Comparison of ENCODE assay signal across 6 mouse cellular contexts in the genomic region with DNA sequence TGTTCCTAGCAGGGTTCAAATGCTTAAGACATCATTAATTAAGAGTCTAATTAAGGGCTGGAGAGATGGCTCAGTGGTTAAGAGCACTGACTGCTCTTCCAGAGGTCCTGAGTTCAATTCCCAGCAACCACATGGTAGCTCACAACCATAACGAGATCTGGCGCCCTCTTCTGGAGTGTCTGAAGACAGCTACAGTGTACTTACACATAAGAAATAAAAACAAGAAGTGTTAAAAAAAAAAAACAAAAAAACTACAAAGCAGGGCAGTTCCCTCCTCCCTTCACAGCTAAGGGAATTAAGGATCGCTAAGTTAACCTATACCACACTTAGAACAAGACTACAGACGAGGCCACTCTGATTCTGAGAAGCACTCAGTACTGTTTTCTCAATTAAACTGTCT.
DNase-seq lines count a peak whose midpoint lies in the region; ATAC-seq and TF ChIP-seq lines count a peak whose summit lies in the region.
"Not testable (repeated sequence)": the region's sequence is repeated elsewhere in the genome, so short reads cannot be mapped to it uniquely, and the experiment has no call there.

No protein-coding gene starts in this region.

- ATAC-seq in heart, postnatal 0 days (ENCODE audit: insufficient read depth, low read depth); lung, postnatal 0 days: not testable (repeated sequence)

- 68% methylated on average over 4 of the region's 4 CpGs for WGBS in heart, postnatal 0 days
- WGBS in lung, postnatal 0 days: 73% methylated on average over 4 of the region's 4 CpGs

- H3K4me1 ChIP-seq in MEL (ENCODE audit: control insufficient read depth in 1 of 2, insufficient read depth in 2 of 2, low read length in 2 of 2); heart, postnatal 0 days (ENCODE audit: control insufficient read depth, insufficient read depth): not testable (repeated sequence)
- peaks cover 14% of the 10 kb centered on the region for H3K4me1 ChIP-seq in bone marrow macrophage, adult 2 months (ENCODE audit: control insufficient read depth, insufficient read depth, low read length)
- peaks cover 11% of the 10 kb centered on the region; the same call in 1 of the 2 replicates for H3K4me1 ChIP-seq in lung, postnatal 0 days (ENCODE audit: insufficient read depth, low read depth, low read length)

- TF ChIP-seq RAD21 in MEL (IDR thresholded peaks at IDR 0.05; ENCODE audit: low read depth, low read length): not testable (repeated sequence)

- H3K4me3 ChIP-seq in MEL (ENCODE audit: control insufficient read depth in 1 of 2, insufficient read depth in 1 of 2, low read depth in 2 of 2, low read length in 2 of 2); bone marrow macrophage, adult 2 months (ENCODE audit: insufficient read depth, low read length); heart, postnatal 0 days (ENCODE audit: low read depth, low read length); left cerebral cortex, adult 2 months; lung, postnatal 0 days (ENCODE audit: low read depth, low read length): not testable (repeated sequence)

- H3K4me2 ChIP-seq in heart, postnatal 0 days (ENCODE audit: low read depth, low read length); lung, postnatal 0 days (replicated peaks; ENCODE audit: low read depth, low read length): not testable (repeated sequence)

- not testable (repeated sequence) for H3K9ac ChIP-seq in MEL (ENCODE audit: control insufficient read depth, low read depth, low read length, poor library complexity, severe bottlenecking); heart, postnatal 0 days (replicated peaks; ENCODE audit: low read depth, low read length); lung, postnatal 0 days (replicated peaks; ENCODE audit: low read depth)

- intact Hi-C loops in left cerebral cortex, adult 2 months (cut with DNase I): not testable (repeated sequence)

- TF ChIP-seq POLR2A in MEL (IDR thresholded peaks at IDR 0.05; ENCODE audit: control insufficient read depth in 1 of 2, insufficient read depth in 1 of 2, low read depth in 1 of 2, low read length in 2 of 2, poor library complexity in 1 of 2); bone marrow macrophage, adult 2 months (IDR thresholded peaks at IDR 0.05; ENCODE audit: borderline replicate concordance, low read depth, low read length): not testable (repeated sequence)

- peak; percentile 51 for DNase-seq in MEL (ENCODE audit: low read depth, low spot score)
- not testable (repeated sequence) for DNase-seq in heart, postnatal 0 days (ENCODE audit: low spot score); left cerebral cortex, adult 2 months (ENCODE audit: extremely low spot score in 1 of 2, low spot score in 2 of 2); lung, postnatal 0 days (ENCODE audit: low spot score)
- DNase-seq in splenic B cell, adult 2 months (ENCODE audit: low read depth, low spot score): peak; percentile 24

- H3K27me3 ChIP-seq in MEL (ENCODE audit: control insufficient read depth in 1 of 2, insufficient read depth in 2 of 2, low read length in 2 of 2); heart, postnatal 0 days (ENCODE audit: control insufficient read depth, insufficient read depth, low read length); lung, postnatal 0 days (replicated peaks; ENCODE audit: insufficient read depth, low read length); splenic B cell, adult 2 months (ENCODE audit: control insufficient read depth, insufficient read depth, low read length, poor library complexity, severe bottlenecking): not testable (repeated sequence)

- H3K79me2 ChIP-seq in MEL (ENCODE audit: control insufficient read depth, insufficient read depth, low read length, poor library complexity): not testable (repeated sequence)

- H3K9me3 ChIP-seq in MEL (replicated peaks; ENCODE audit: insufficient read depth, low read length); heart, postnatal 0 days (replicated peaks; ENCODE audit: control insufficient read depth, low read length); lung, postnatal 0 days (ENCODE audit: low read length): not testable (repeated sequence)

- peak in 2 of 3 experiments; percentile 28 to 43; a peak in 3 of 6 replicates for TF ChIP-seq CTCF in MEL (IDR thresholded peaks at IDR 0.05 in 2 of 3, conservative IDR thresholded peaks at IDR 0.05 in 1 of 3; ENCODE audit: control insufficient read depth in 1 of 3, insufficient read depth in 1 of 3, low read depth in 2 of 3, low read length in 3 of 3, poor library complexity in 1 of 3, severe bottlenecking in 1 of 3)
- peak; percentile 29; the same call in 1 of the 2 replicates for TF ChIP-seq CTCF in bone marrow macrophage, adult 2 months (IDR thresholded peaks at IDR 0.05; ENCODE audit: low read depth, low read length)
- TF ChIP-seq CTCF in heart, postnatal 0 days (IDR thresholded peaks at IDR 0.05; ENCODE audit: low read depth): peak; percentile 21
- peak; percentile 25 for TF ChIP-seq CTCF in left cerebral cortex, adult 2 months (IDR thresholded peaks at IDR 0.05)
- TF ChIP-seq CTCF in lung, postnatal 0 days (IDR thresholded peaks at IDR 0.05): peak; percentile 53

- TF ChIP-seq EP300 in MEL (IDR thresholded peaks at IDR 0.05; ENCODE audit: low read depth in 1 of 2, low read length in 2 of 2); heart, postnatal 0 days (IDR thresholded peaks at IDR 0.05; ENCODE audit: low read depth); lung, postnatal 0 days (IDR thresholded peaks at IDR 0.05): not testable (repeated sequence)

- not testable (repeated sequence) for H3K27ac ChIP-seq in MEL (ENCODE audit: control insufficient read depth, low read depth, low read length); bone marrow macrophage, adult 2 months (ENCODE audit: insufficient read depth, low read depth, low read length); heart, postnatal 0 days (ENCODE audit: low read depth); left cerebral cortex, adult 2 months; lung, postnatal 0 days (ENCODE audit: low read length)

- H3K36me3 ChIP-seq in MEL (ENCODE audit: control insufficient read depth in 1 of 2, insufficient read depth in 2 of 2, low read length in 2 of 2); heart, postnatal 0 days (replicated peaks; ENCODE audit: control insufficient read depth, insufficient read depth, low read length); lung, postnatal 0 days (ENCODE audit: insufficient read depth, low read length); splenic B cell, adult 2 months (ENCODE audit: control insufficient read depth, insufficient read depth, low read length, poor library complexity, severe bottlenecking): not testable (repeated sequence)

TF ChIP-seq in MEL, 35 proteins besides CTCF, POLR2A, EP300 and RAD21:
- peak; percentile 19; the same call in 1 of the 2 replicates for TF ChIP-seq SMC3 (IDR thresholded peaks at IDR 0.05; ENCODE audit: low read depth, low read length)
- peak; percentile 71 for TF ChIP-seq ZNF384 (IDR thresholded peaks at IDR 0.05; ENCODE audit: low read depth, low read length)
- TF ChIP-seq MYC (IDR thresholded peaks at IDR 0.05; ENCODE audit: low read depth, low read length): 0 out of 2 replicates have a peak, but pooled peaks have one; percentile 48
TF ChIP-seq in MEL: peak in this region for 3; not testable (repeated sequence) for 32.
